Mouse (Mus musculus): ENCODE data around the gene Stat5a.

GRCm38 (mm10) chr11:100905929-100906328 lies 46.8 kb downstream of the Stat5a start:
- TF ChIP-seq CTCF (IDR thresholded peaks at IDR 0.05; ENCODE audit: extremely low read depth, insufficient read depth, low read length) (no peak), POLR2A (IDR thresholded peaks at IDR 0.05; ENCODE audit: extremely low read depth, insufficient read depth, low read length) (no peak)

Measured in cortical plate, adult 2 months (tissue).